Mouse (Mus musculus): ENCODE data around the gene Polr2m. TPM values are rescaled to one million over a fixed set of nuclear protein-coding genes. Genes with fewer than 3 reads are reported as not detected.

Gene Polr2m
- polyA plus RNA-seq, 2 experiments: 75.2 to 86.5 TPM

DNA sequence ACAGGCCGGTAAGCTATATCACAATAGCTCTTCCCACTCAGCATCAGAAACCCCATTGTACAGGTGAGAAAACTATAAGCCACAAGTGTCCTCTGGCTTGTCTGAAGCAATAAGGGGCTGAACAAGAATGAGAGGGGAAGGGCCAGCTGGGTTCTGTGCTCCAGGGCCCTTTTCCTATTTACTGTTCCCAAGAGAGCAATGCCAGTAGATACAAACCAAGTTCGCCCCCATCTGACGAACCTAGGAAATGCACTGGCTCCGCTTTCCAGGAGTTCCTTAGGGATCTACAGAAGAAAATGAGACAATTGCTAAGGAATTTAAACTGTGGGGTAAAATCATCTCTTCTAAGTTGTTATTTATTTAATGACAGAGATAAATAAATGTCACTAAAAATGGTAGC, 38.2 kb downstream of the Polr2m start:
- ATAC-seq (ENCODE audit: insufficient read depth) (no peak), DNase-seq (ENCODE audit: low read depth in 3 of 3, low spot score in 3 of 3) (no peak)
- Histone ChIP-seq H3K9me3 (ENCODE audit: control insufficient read depth, low read length) (no peaks in the 10 kb centered on the region), H3K4me2 (ENCODE audit: low read depth) (no peak overlapping the region), H3K36me3 (replicated peaks; ENCODE audit: control insufficient read depth, insufficient read depth, low read depth) (no peaks in the 10 kb centered on the region), H3K27me3 (ENCODE audit: control insufficient read depth, insufficient read depth, low read length) (no peaks in the 10 kb centered on the region; the same call in 1 of the 2 replicates), H3K9ac (replicated peaks) (no peak overlapping the region), H3K27ac (no peak overlapping the region), H3K4me3 (ENCODE audit: insufficient read depth in 1 of 2, low read depth in 2 of 2, low read length in 2 of 2) (no peak overlapping the region), H3K4me1 (replicated peaks; ENCODE audit: control insufficient read depth in 2 of 2, insufficient read depth in 2 of 2, low read length in 1 of 2) (no peaks in the 10 kb centered on the region)
- no peak for TF ChIP-seq EP300 (IDR thresholded peaks at IDR 0.05; ENCODE audit: low read depth)
- peak; percentile 38 for TF ChIP-seq CTCF (IDR thresholded peaks at IDR 0.05; ENCODE audit: low read depth)
- WGBS (ENCODE audit: insufficient replicate concordance): 28% methylated on average over 4 of the region's 4 CpGs

DNA sequence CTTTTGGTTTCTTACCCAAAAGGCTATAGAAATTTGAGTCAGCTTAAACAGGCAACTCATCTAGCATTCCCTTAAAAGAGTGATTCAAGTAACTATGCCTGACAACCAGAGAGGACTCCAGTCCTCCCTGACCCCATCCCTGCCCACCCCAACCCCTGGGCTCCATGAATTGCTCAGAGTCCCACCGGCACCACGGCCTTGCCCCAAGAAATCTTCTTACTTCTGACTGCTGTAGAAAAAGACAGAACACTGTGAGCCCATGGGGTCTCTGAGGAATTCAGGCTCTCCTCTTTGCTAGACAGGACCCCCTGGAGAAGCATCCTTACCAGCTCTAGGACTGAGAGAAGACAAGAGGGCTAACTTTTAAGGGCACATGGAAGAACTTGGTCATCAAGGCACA, 40.4 kb downstream of the Polr2m start:
- H3K9ac ChIP-seq (replicated peaks): no peak overlapping the region
- no peaks in the 10 kb centered on the region for H3K9me3 ChIP-seq (ENCODE audit: control insufficient read depth, low read length)
- no peak for TF ChIP-seq EP300 (IDR thresholded peaks at IDR 0.05; ENCODE audit: low read depth)
- TF ChIP-seq CTCF (IDR thresholded peaks at IDR 0.05; ENCODE audit: low read depth): no peak
- no peaks in the 10 kb centered on the region for H3K4me1 ChIP-seq (replicated peaks; ENCODE audit: control insufficient read depth in 2 of 2, insufficient read depth in 2 of 2, low read length in 1 of 2)
- DNase-seq (ENCODE audit: low read depth in 3 of 3, low spot score in 3 of 3) (no peak), ATAC-seq (ENCODE audit: insufficient read depth) (no peak)
- no peaks in the 10 kb centered on the region for H3K36me3 ChIP-seq (replicated peaks; ENCODE audit: control insufficient read depth, insufficient read depth, low read depth)
- no peak overlapping the region for H3K27ac ChIP-seq
- 64% methylated on average over 2 of the region's 2 CpGs for WGBS (ENCODE audit: insufficient replicate concordance)
- H3K4me2 ChIP-seq (ENCODE audit: low read depth): no peak overlapping the region
- no peak overlapping the region for H3K4me3 ChIP-seq (ENCODE audit: insufficient read depth in 1 of 2, low read depth in 2 of 2, low read length in 2 of 2)
- no peaks in the 10 kb centered on the region for H3K27me3 ChIP-seq (ENCODE audit: control insufficient read depth, insufficient read depth, low read length)

DNA sequence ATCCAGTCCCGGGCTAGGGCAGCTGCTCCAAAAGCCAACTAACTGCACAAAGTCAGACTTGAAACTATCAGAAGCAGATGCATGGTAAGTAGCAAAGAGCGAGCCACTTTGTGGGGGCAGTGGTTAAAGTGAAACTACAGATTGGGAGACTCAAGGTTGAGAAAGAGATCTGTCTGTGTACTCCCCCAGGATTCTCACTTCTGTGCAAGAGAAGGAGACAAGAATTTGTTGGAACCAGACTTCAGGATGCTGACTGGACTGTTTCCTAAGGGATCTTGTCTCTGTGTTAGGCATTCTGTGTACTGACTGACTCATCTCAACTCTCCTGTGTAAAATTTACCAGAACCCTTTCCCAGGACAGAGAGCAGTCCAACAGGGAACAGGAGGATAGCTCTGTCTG, 47.6 kb downstream of the Polr2m start:
- DNase-seq (ENCODE audit: low read depth in 3 of 3, low spot score in 3 of 3) (no peak), ATAC-seq (ENCODE audit: insufficient read depth) (no peak)
- no peaks in the 10 kb centered on the region for H3K9me3 ChIP-seq (ENCODE audit: control insufficient read depth, low read length)
- WGBS (ENCODE audit: insufficient replicate concordance): 59% methylated on average over 2 of the region's 2 CpGs
- no peak overlapping the region for H3K4me2 ChIP-seq (ENCODE audit: low read depth)
- H3K36me3 ChIP-seq (replicated peaks; ENCODE audit: control insufficient read depth, insufficient read depth, low read depth): no peaks in the 10 kb centered on the region
- H3K4me1 ChIP-seq (replicated peaks; ENCODE audit: control insufficient read depth in 2 of 2, insufficient read depth in 2 of 2, low read length in 1 of 2): no peaks in the 10 kb centered on the region
- no peak overlapping the region for H3K4me3 ChIP-seq (ENCODE audit: insufficient read depth in 1 of 2, low read depth in 2 of 2, low read length in 2 of 2)
- H3K9ac ChIP-seq (replicated peaks): no peak overlapping the region
- no peaks in the 10 kb centered on the region for H3K27me3 ChIP-seq (ENCODE audit: control insufficient read depth, insufficient read depth, low read length)
- TF ChIP-seq CTCF (IDR thresholded peaks at IDR 0.05; ENCODE audit: low read depth) (no peak), EP300 (IDR thresholded peaks at IDR 0.05; ENCODE audit: low read depth) (no peak)
- no peak overlapping the region for H3K27ac ChIP-seq

Other genes starting within 250 kb of the Polr2m start
- gene Myzap, start 106.4 kb upstream of the Polr2m start, polyA plus RNA-seq (2012; rRNA removed): 0.82 and 1.8 TPM in 2 replicates
- gene Myzap, start 106.4 kb upstream of the Polr2m start, polyA plus RNA-seq (2014; fragmentation: Nextera tagmentation; extraction: Ambion mirVana): 1.6 and 2.5 TPM in 2 replicates

All from liver, embryonic 14.5 days (tissue).